Mouse (Mus musculus) CH12.LX (cell line): ENCODE data around the gene Fgfr2.

Experiments
- CHD1 ChIP-seq: IDR thresholded peaks from 2 replicates; pipeline ENCODE4 v1.6.1; 2012; ENCODE audit warnings: low read depth, low read length, improper control_type of control experiment, inconsistent platforms
- CHD2 ChIP-seq: IDR thresholded peaks from 2 replicates; pipeline ENCODE4 v1.6.1; 2011; ENCODE audit warnings: low read length, improper control_type of control experiment
- CTCF ChIP-seq, 2 experiments: IDR thresholded peaks in 1 of 2; conservative IDR thresholded peaks in 1 of 2; 2 replicates each; pipeline ENCODE4 v1.5.1; 2011 to 2012; ENCODE audit warnings: low read depth in 2 of 2, low read length in 2 of 2, improper control_type of control experiment in 1 of 2, inconsistent platforms in 1 of 2, mild to moderate bottlenecking in 1 of 2, moderate library complexity in 1 of 2
- EP300 ChIP-seq: IDR thresholded peaks from 2 replicates; pipeline ENCODE4 v1.6.1; 2011; ENCODE audit warnings: low read length, improper control_type of control experiment
- JUN ChIP-seq: IDR thresholded peaks from 2 replicates; pipeline ENCODE4 v1.6.1; 2011; ENCODE audit warnings: low read depth, mild to moderate bottlenecking, low read length, improper control_type of control experiment, moderate library complexity; ENCODE audit not compliant: insufficient read depth
- MAZ ChIP-seq: IDR thresholded peaks from 2 replicates; pipeline ENCODE4 v1.6.1; 2012; ENCODE audit warnings: low read depth, mild to moderate bottlenecking, inconsistent platforms, low read length, improper control_type of control experiment, moderate library complexity
- MYC ChIP-seq: IDR thresholded peaks from 2 replicates; pipeline ENCODE4 v1.6.1; 2011; ENCODE audit warnings: low read depth, mild to moderate bottlenecking, improper control_type of control experiment, low read length
- NELFE ChIP-seq: IDR thresholded peaks from 2 replicates; pipeline ENCODE4 v1.6.1; 2011; ENCODE audit warnings: low read depth, low read length, improper control_type of control experiment
- POLR2A ChIP-seq: IDR thresholded peaks from 2 replicates; pipeline ENCODE4 v1.6.1; 2011; ENCODE audit warnings: low read depth, mild to moderate bottlenecking, improper control_type of control experiment, low read length
- TCF12 ChIP-seq: IDR thresholded peaks from 2 replicates; pipeline ENCODE4 v1.6.1; 2014; ENCODE audit warnings: low read depth, mild to moderate bottlenecking, inconsistent platforms, low read length, improper control_type of control experiment
- UBTF ChIP-seq: IDR thresholded peaks from 2 replicates; pipeline ENCODE4 v1.6.1; 2012; ENCODE audit warnings: low read depth, mild to moderate bottlenecking, inconsistent platforms, low read length, improper control_type of control experiment, moderate library complexity
- ZC3H11A ChIP-seq: IDR thresholded peaks from 2 replicates; pipeline ENCODE4 v1.6.1; 2012; ENCODE audit warnings: low read depth, mild to moderate bottlenecking, inconsistent platforms, low read length, improper control_type of control experiment
- ZNF384 ChIP-seq: IDR thresholded peaks from 2 replicates; pipeline ENCODE4 v1.6.1; 2012; ENCODE audit warnings: low read depth, low read length, improper control_type of control experiment, inconsistent platforms

GRCm38 (mm10) chr7:132278658-132279057 lies 844.5 kb downstream of the Fgfr2 start:
- TF ChIP-seq ZC3H11A = no peak
- no peak for TF ChIP-seq CTCF (conservative IDR thresholded peaks at IDR 0.05 in 1 of 2, IDR thresholded peaks at IDR 0.05 in 1 of 2; ENCODE audit: low read depth in 2 of 2, low read length in 2 of 2)
- TF ChIP-seq POLR2A = no peak
- no peak for TF ChIP-seq CHD2
- no peak for TF ChIP-seq MAZ
- no peak for TF ChIP-seq JUN
- no peak for TF ChIP-seq UBTF
- no peak for TF ChIP-seq MYC
- no peak for TF ChIP-seq EP300
- no peak for TF ChIP-seq NELFE
- TF ChIP-seq TCF12 = no peak
- no peak for TF ChIP-seq CHD1
- no peak for TF ChIP-seq ZNF384
